Mouse (Mus musculus): Measurements from ENCODE around the gene Phtf2.
"Not testable (repeated sequence)": the region's sequence is repeated elsewhere in the genome, so short reads cannot be mapped to it uniquely, and the experiment has no call there.

The Phtf2 gene

GRCm38 (mm10) chr5:20778274-20778984 is 103.5 kb downstream of the Phtf2 start:
- CTCF ChIA-PET = no interaction called here

GRCm38 (mm10) chr5:20773341-20773740 is 108.6 kb downstream of the Phtf2 start:
- CTCF ChIA-PET = interaction anchor here (0.7 kb wide), 1 partner anchor 116 kb away, joined by 4 read pairs; no protein-coding TSS in a partner anchor

- CTCF ChIA-PET = no interaction called here
Observed at GRCm38 (mm10) chr5:20765365-20765920, 116.5 kb downstream of the Phtf2 start.

GRCm38 (mm10) chr5:20762441-20762840 is 119.5 kb downstream of the Phtf2 start:
- CTCF ChIA-PET = not testable (repeated sequence)

- CTCF ChIA-PET = no interaction called here
Observed at GRCm38 (mm10) chr5:20760368-20761162, 121.4 kb downstream of the Phtf2 start.

GRCm38 (mm10) chr5:20759771-20760170 is 122.2 kb downstream of the Phtf2 start:
- CTCF ChIA-PET = no interaction called here

GRCm38 (mm10) chr5:20753963-20754362 is 128.0 kb downstream of the Phtf2 start:
- CTCF ChIA-PET = no interaction called here

GRCm38 (mm10) chr5:20753096-20753495 is 128.8 kb downstream of the Phtf2 start:
- CTCF ChIA-PET = no interaction called here

- CTCF ChIA-PET = no interaction called here
Observed at GRCm38 (mm10) chr5:20751696-20752095, 130.2 kb downstream of the Phtf2 start.

GRCm38 (mm10) chr5:20751000-20751399 is 130.9 kb downstream of the Phtf2 start:
- CTCF ChIA-PET = no interaction called here

GRCm38 (mm10) chr5:20749535-20749934 is 132.4 kb downstream of the Phtf2 start:
- CTCF ChIA-PET = no interaction called here

GRCm38 (mm10) chr5:20748856-20749255 is 133.1 kb downstream of the Phtf2 start:
- CTCF ChIA-PET = no interaction called here

GRCm38 (mm10) chr5:20748142-20748541 is 133.8 kb downstream of the Phtf2 start:
- CTCF ChIA-PET = no interaction called here

- CTCF ChIA-PET = no interaction called here
Observed at GRCm38 (mm10) chr5:20741936-20742335, 140.0 kb downstream of the Phtf2 start.

- CTCF ChIA-PET = no interaction called here
Observed at GRCm38 (mm10) chr5:20741193-20741592, 140.7 kb downstream of the Phtf2 start.

- CTCF ChIA-PET = interaction anchor here (0.5 kb wide), 1 partner anchor 136 kb away, joined by 27 read pairs; no protein-coding TSS in a partner anchor
Observed at GRCm38 (mm10) chr5:20738795-20739194, 143.1 kb downstream of the Phtf2 start.

- CTCF ChIA-PET = not testable (repeated sequence)
Observed at GRCm38 (mm10) chr5:20723226-20723625, 158.7 kb downstream of the Phtf2 start.

GRCm38 (mm10) chr5:20720201-20720900 is 161.6 kb downstream of the Phtf2 start:
- CTCF ChIA-PET = no interaction called here

- CTCF ChIA-PET = not testable (repeated sequence)
Observed at GRCm38 (mm10) chr5:20715980-20716379, 165.9 kb downstream of the Phtf2 start.

- CTCF ChIA-PET = not testable (repeated sequence)
Observed at GRCm38 (mm10) chr5:20714619-20715018, 167.3 kb downstream of the Phtf2 start.

GRCm38 (mm10) chr5:20710845-20711244 is 171.1 kb downstream of the Phtf2 start:
- CTCF ChIA-PET = not testable (repeated sequence)

Measured in spleen, embryonic (tissue).